Mouse (Mus musculus): ENCODE measurements around the gene Pde11a. TPM values are rescaled to one million over a fixed set of nuclear protein-coding genes. Genes with fewer than 3 reads are reported as not detected.

Pde11a gene
- polyA plus RNA-seq, 1 experiment from 2014 or later, result 0.18 TPM

GRCm38 (mm10) chr2:76285150-76285549, 53.4 kb downstream of the Pde11a start:
- no peaks in the 10 kb centered on the region for H3K9me3 ChIP-seq (replicated peaks)
- H3K9ac ChIP-seq, result no peak overlapping the region
- no peaks in the 10 kb centered on the region for H3K4me1 ChIP-seq
- no peak for ATAC-seq (ENCODE audit: low FRiP score)
- no peak overlapping the region for H3K27ac ChIP-seq
- H3K36me3 ChIP-seq, result no peaks in the 10 kb centered on the region
- no peak overlapping the region for H3K4me2 ChIP-seq (replicated peaks)
- H3K4me3 ChIP-seq, result no peak overlapping the region
- 88% methylated on average over 3 of the region's 3 CpGs for WGBS
- no peaks in the 10 kb centered on the region for H3K27me3 ChIP-seq

- H3K4me1 ChIP-seq, result no peaks in the 10 kb centered on the region
- no peak for ATAC-seq (ENCODE audit: low FRiP score)
- no peaks in the 10 kb centered on the region for H3K9me3 ChIP-seq (replicated peaks)
- H3K27me3 ChIP-seq, result no peaks in the 10 kb centered on the region
- WGBS, result 91% methylated on average over 6 of the region's 6 CpGs
- no peak overlapping the region for H3K4me3 ChIP-seq
- no peak overlapping the region for H3K27ac ChIP-seq
- H3K36me3 ChIP-seq, result no peaks in the 10 kb centered on the region
- no peak overlapping the region for H3K9ac ChIP-seq
- no peak overlapping the region for H3K4me2 ChIP-seq (replicated peaks)
Measured at GRCm38 (mm10) chr2:76283378-76284132, 55.0 kb downstream of the Pde11a start.

- H3K9ac ChIP-seq, result no peak overlapping the region
- no peak for ATAC-seq (ENCODE audit: low FRiP score)
- WGBS, result 76% methylated on average over 1 of the region's 1 CpGs
- H3K4me2 ChIP-seq (replicated peaks), result no peak overlapping the region
- H3K36me3 ChIP-seq, result no peaks in the 10 kb centered on the region
- H3K4me1 ChIP-seq, result no peaks in the 10 kb centered on the region
- no peaks in the 10 kb centered on the region for H3K9me3 ChIP-seq (replicated peaks)
- H3K4me3 ChIP-seq, result no peak overlapping the region
- H3K27me3 ChIP-seq, result no peaks in the 10 kb centered on the region
- no peak overlapping the region for H3K27ac ChIP-seq
Measured at GRCm38 (mm10) chr2:76269494-76269893, 69.1 kb downstream of the Pde11a start.

- Histone ChIP-seq H3K27me3 (no peaks in the 10 kb centered on the region), H3K27ac (no peak overlapping the region), H3K4me1 (no peaks in the 10 kb centered on the region), H3K36me3 (no peaks in the 10 kb centered on the region), H3K9me3 (replicated peaks) (no peaks in the 10 kb centered on the region), H3K9ac (no peak overlapping the region), H3K4me3 (no peak overlapping the region), H3K4me2 (replicated peaks) (no peak overlapping the region)
- ATAC-seq (ENCODE audit: low FRiP score), result no peak
- WGBS, result 94% methylated on average over 6 of the region's 6 CpGs
Measured at GRCm38 (mm10) chr2:76267335-76267734, 71.2 kb downstream of the Pde11a start.

- no peaks in the 10 kb centered on the region for H3K4me1 ChIP-seq
- no peaks in the 10 kb centered on the region for H3K27me3 ChIP-seq
- no peak overlapping the region for H3K4me2 ChIP-seq (replicated peaks)
- no peak overlapping the region for H3K4me3 ChIP-seq
- no peaks in the 10 kb centered on the region for H3K36me3 ChIP-seq
- no peak for ATAC-seq (ENCODE audit: low FRiP score)
- no peak overlapping the region for H3K27ac ChIP-seq
- H3K9me3 ChIP-seq (replicated peaks), result no peaks in the 10 kb centered on the region
- no peak overlapping the region for H3K9ac ChIP-seq
- WGBS, result 86% methylated on average over 10 of the region's 10 CpGs
Measured at GRCm38 (mm10) chr2:76266622-76267021, 72.0 kb downstream of the Pde11a start.

- WGBS, result 75% methylated on average over 10 of the region's 10 CpGs
- H3K4me1 ChIP-seq, result no peaks in the 10 kb centered on the region
- H3K4me3 ChIP-seq, result no peak overlapping the region
- no peak overlapping the region for H3K4me2 ChIP-seq (replicated peaks)
- H3K9ac ChIP-seq, result no peak overlapping the region
- no peak overlapping the region for H3K27ac ChIP-seq
- H3K9me3 ChIP-seq (replicated peaks), result no peaks in the 10 kb centered on the region
- ATAC-seq (ENCODE audit: low FRiP score), result no peak
- no peaks in the 10 kb centered on the region for H3K36me3 ChIP-seq
- H3K27me3 ChIP-seq, result no peaks in the 10 kb centered on the region
Measured at GRCm38 (mm10) chr2:76264258-76264657, 74.3 kb downstream of the Pde11a start.

- no peaks in the 10 kb centered on the region for H3K27me3 ChIP-seq
- no peaks in the 10 kb centered on the region for H3K36me3 ChIP-seq
- no peak for ATAC-seq (ENCODE audit: low FRiP score)
- no peaks in the 10 kb centered on the region for H3K9me3 ChIP-seq (replicated peaks)
- no peak overlapping the region for H3K4me3 ChIP-seq
- no peaks in the 10 kb centered on the region for H3K4me1 ChIP-seq
- no peak overlapping the region for H3K9ac ChIP-seq
- 80% methylated on average over 10 of the region's 10 CpGs for WGBS
- no peak overlapping the region for H3K4me2 ChIP-seq (replicated peaks)
- H3K27ac ChIP-seq, result no peak overlapping the region
Measured at GRCm38 (mm10) chr2:76262661-76263060, 75.9 kb downstream of the Pde11a start.

- WGBS, result 43% methylated on average over 6 of the region's 6 CpGs
- no peak for ATAC-seq (ENCODE audit: low FRiP score)
Measured at GRCm38 (mm10) chr2:76254833-76255232, 83.7 kb downstream of the Pde11a start.

GRCm38 (mm10) chr2:76251379-76251778, 87.2 kb downstream of the Pde11a start:
- no peaks in the 10 kb centered on the region for H3K4me1 ChIP-seq
- no peaks in the 10 kb centered on the region for H3K9me3 ChIP-seq (replicated peaks)
- no peak for ATAC-seq (ENCODE audit: low FRiP score)
- 89% methylated on average over 10 of the region's 10 CpGs for WGBS
- H3K27me3 ChIP-seq, result no peaks in the 10 kb centered on the region
- H3K4me3 ChIP-seq, result no peak overlapping the region
- H3K9ac ChIP-seq, result no peak overlapping the region
- no peak overlapping the region for H3K27ac ChIP-seq
- H3K4me2 ChIP-seq (replicated peaks), result no peak overlapping the region
- H3K36me3 ChIP-seq, result no peaks in the 10 kb centered on the region

More at GRCm38 (mm10) chr2:76254833-76255232, 83.7 kb downstream of the Pde11a start:
- H3K36me3 ChIP-seq, result no peaks in the 10 kb centered on the region
- no peaks in the 10 kb centered on the region for H3K4me1 ChIP-seq
- H3K4me3 ChIP-seq, result no peak overlapping the region
- H3K27me3 ChIP-seq, result no peaks in the 10 kb centered on the region
- H3K4me2 ChIP-seq (replicated peaks), result no peak overlapping the region
- no peak overlapping the region for H3K9ac ChIP-seq
- H3K9me3 ChIP-seq (replicated peaks), result no peaks in the 10 kb centered on the region
- H3K27ac ChIP-seq, result no peak overlapping the region

- Histone ChIP-seq H3K27ac (no peak overlapping the region), H3K36me3 (no peaks in the 10 kb centered on the region), H3K4me2 (replicated peaks) (no peak overlapping the region), H3K9ac (no peak overlapping the region), H3K9me3 (replicated peaks) (no peaks in the 10 kb centered on the region), H3K4me3 (no peak overlapping the region), H3K4me1 (no peaks in the 10 kb centered on the region), H3K27me3 (no peaks in the 10 kb centered on the region)
- 73% methylated on average over 10 of the region's 10 CpGs for WGBS
- ATAC-seq (ENCODE audit: low FRiP score), result no peak
Measured at GRCm38 (mm10) chr2:76248242-76248641, 90.3 kb downstream of the Pde11a start.

- no peak for ATAC-seq (ENCODE audit: low FRiP score)
- no peak overlapping the region for H3K4me2 ChIP-seq (replicated peaks)
Measured at GRCm38 (mm10) chr2:76239175-76239574, 99.4 kb downstream of the Pde11a start.

GRCm38 (mm10) chr2:76238496-76238895, 100.1 kb downstream of the Pde11a start:
- Histone ChIP-seq H3K9me3 (replicated peaks) (no peaks in the 10 kb centered on the region), H3K4me2 (replicated peaks) (no peak overlapping the region), H3K27me3 (no peaks in the 10 kb centered on the region), H3K4me3 (no peak overlapping the region), H3K4me1 (no peaks in the 10 kb centered on the region), H3K27ac (no peak overlapping the region), H3K9ac (no peak overlapping the region), H3K36me3 (no peaks in the 10 kb centered on the region)
- ATAC-seq (ENCODE audit: low FRiP score), result no peak
- WGBS, result 95% methylated on average over 3 of the region's 3 CpGs

More at GRCm38 (mm10) chr2:76239175-76239574, 99.4 kb downstream of the Pde11a start:
- no peak overlapping the region for H3K4me3 ChIP-seq
- no peaks in the 10 kb centered on the region for H3K4me1 ChIP-seq
- H3K9me3 ChIP-seq (replicated peaks), result no peaks in the 10 kb centered on the region
- WGBS, result 85% methylated on average over 2 of the region's 2 CpGs
- H3K27me3 ChIP-seq, result no peaks in the 10 kb centered on the region
- no peaks in the 10 kb centered on the region for H3K36me3 ChIP-seq
- no peak overlapping the region for H3K9ac ChIP-seq
- no peak overlapping the region for H3K27ac ChIP-seq

Measured in hindbrain, embryonic 12.5 days (tissue).